ENCODE assay signal across 11 mouse cellular contexts in the genomic region with DNA sequence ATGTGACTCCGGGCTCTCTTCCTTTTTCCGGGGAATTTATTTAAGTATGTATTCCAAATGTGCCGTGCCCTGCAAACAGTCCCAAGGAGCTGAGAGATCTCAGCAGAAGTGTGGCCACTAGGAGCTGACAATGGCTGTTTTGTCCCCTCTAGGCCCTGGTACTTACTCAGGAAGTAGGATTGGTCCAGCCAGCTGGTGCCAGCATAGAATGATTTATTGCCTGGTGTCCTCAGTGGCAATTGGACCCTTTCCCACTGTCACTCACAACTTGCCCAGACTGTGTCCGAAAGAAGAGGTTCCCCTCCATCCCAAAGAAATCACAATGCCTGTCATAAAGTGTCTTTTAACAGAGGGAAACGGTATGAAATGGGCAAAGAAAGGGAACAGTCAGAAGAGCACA.
DNase-seq lines count a peak whose midpoint lies in the region; ATAC-seq lines count a peak whose summit lies in the region.
"Had no signal": no experiment of that assay in that cellular context is flagged by ENCODE, and none has a peak within 500 bp of the region (broad histone marks: within the 10 kb centered on the region; RNA-seq: fewer than 3 reads in every experiment).

No protein-coding gene starts in this region.

- no peak overlapping the region for H3K4me3 ChIP-seq in hindbrain, embryonic 13.5 days
- no peak overlapping the region for H3K4me3 ChIP-seq in neural tube, embryonic 12.5 days
- H3K4me3 ChIP-seq: myocyte had no signal

- H3K4me1 ChIP-seq in hindbrain, embryonic 13.5 days (replicated peaks), result peaks cover 10% of the 10 kb centered on the region
- no peaks in the 10 kb centered on the region for H3K4me1 ChIP-seq in neural tube, embryonic 12.5 days

- no peaks in the 10 kb centered on the region for H3K27me3 ChIP-seq in hindbrain, embryonic 13.5 days
- H3K27me3 ChIP-seq in neural tube, embryonic 12.5 days (replicated peaks), result no peaks in the 10 kb centered on the region

- H3K27ac ChIP-seq in hindbrain, embryonic 13.5 days, result peak overlapping the region; percentile 48; the same call in 1 of the 2 replicates
- H3K27ac ChIP-seq in neural tube, embryonic 12.5 days, result no peak overlapping the region

- peak overlapping the region; percentile 34 for H3K4me2 ChIP-seq in hindbrain, embryonic 13.5 days
- peak overlapping the region; percentile 30 for H3K4me2 ChIP-seq in neural tube, embryonic 12.5 days (replicated peaks)

- H3K36me3 ChIP-seq in hindbrain, embryonic 13.5 days, result no peaks in the 10 kb centered on the region
- no peaks in the 10 kb centered on the region for H3K36me3 ChIP-seq in neural tube, embryonic 12.5 days

- DNase-seq in cerebellum, adult 9-10 months, result peak; percentile 1
- DNase-seq in cerebellum, adult 11 months, result no peak
- DNase-seq in kidney, postnatal 10 days, result peak; percentile 27
- no peak for DNase-seq in kidney, adult 18-20 months
- no peak for DNase-seq in urinary bladder, postnatal 14 days (ENCODE audit: low spot score)
- DNase-seq in testis, postnatal 14 days (ENCODE audit: low spot score), result no peak
- DNase-seq: heart, postnatal 36 days had no signal

- ATAC-seq in hindbrain, embryonic 13.5 days (ENCODE audit: low FRiP score), result peak; percentile 87
- ATAC-seq in neural tube, embryonic 12.5 days (ENCODE audit: low FRiP score, low read depth), result peak; percentile 73
- ATAC-seq: Patski had no signal

- WGBS in hindbrain, embryonic 13.5 days, result 28% methylated on average over 5 of the region's 5 CpGs
- 27% methylated on average over 5 of the region's 5 CpGs for WGBS in neural tube, embryonic 12.5 days

- no peak overlapping the region for H3K9ac ChIP-seq in hindbrain, embryonic 13.5 days
- H3K9ac ChIP-seq in neural tube, embryonic 12.5 days, result no peak overlapping the region

- no peaks in the 10 kb centered on the region for H3K9me3 ChIP-seq in hindbrain, embryonic 13.5 days
- H3K9me3 ChIP-seq in neural tube, embryonic 12.5 days, result no peaks in the 10 kb centered on the region

Comparison
In these comparisons a context has a peak if more than half of its experiments do, and no peak if none do; other contexts are left out.
1. DNase-seq: peak in cerebellum, adult 9-10 months (single experiment) and kidney, postnatal 10 days (single experiment); none in cerebellum, adult 11 months (single experiment), kidney, adult 18-20 months (single experiment), urinary bladder, postnatal 14 days (single experiment) and testis, postnatal 14 days (single experiment).